Mouse (Mus musculus) left cerebral cortex, adult 18-20 months (tissue): ENCODE measurements around the gene Ccnl2. TPM values are rescaled to one million over a fixed set of nuclear protein-coding genes. Genes with fewer than 3 reads are reported as not detected.

Source experiments
- DNase-seq, 2 experiments: peaks; one replicate each; pipeline ENCODE4 v3.0.0; 2021 to 2022; ENCODE audit warnings: low spot score in 2 of 2, mixed read lengths in 1 of 2
- long read RNA-seq, 2 experiments: library from polyadenylated mRNA; stranded (forward); transcript quantifications; one replicate each; pipeline ENCODE4 v2.0.0; 2021
- total RNA-seq, 2 experiments: library from RNA; stranded (reverse); gene quantifications; 2 replicates each; pipeline ENCODE4 v1.2.3; 2021

Ccnl2 gene
- 10 to 100 TPM; 60.1 to 65.5 TPM for total RNA-seq
- long read RNA-seq, experiment 1, full-length matches to known transcripts, result 126 of 207 reads
- long read RNA-seq, experiment 1, partial matches to known transcripts, result 41 of 207 reads
- long read RNA-seq, experiment 1, other reads (novel, unspliced or antisense), result 40 of 207 reads
- long read RNA-seq, experiment 2, full-length matches to known transcripts, result 51 of 108 reads
- long read RNA-seq, experiment 2, partial matches to known transcripts, result 38 of 108 reads
- long read RNA-seq, experiment 2, other reads (novel, unspliced or antisense), result 19 of 108 reads

DNA sequence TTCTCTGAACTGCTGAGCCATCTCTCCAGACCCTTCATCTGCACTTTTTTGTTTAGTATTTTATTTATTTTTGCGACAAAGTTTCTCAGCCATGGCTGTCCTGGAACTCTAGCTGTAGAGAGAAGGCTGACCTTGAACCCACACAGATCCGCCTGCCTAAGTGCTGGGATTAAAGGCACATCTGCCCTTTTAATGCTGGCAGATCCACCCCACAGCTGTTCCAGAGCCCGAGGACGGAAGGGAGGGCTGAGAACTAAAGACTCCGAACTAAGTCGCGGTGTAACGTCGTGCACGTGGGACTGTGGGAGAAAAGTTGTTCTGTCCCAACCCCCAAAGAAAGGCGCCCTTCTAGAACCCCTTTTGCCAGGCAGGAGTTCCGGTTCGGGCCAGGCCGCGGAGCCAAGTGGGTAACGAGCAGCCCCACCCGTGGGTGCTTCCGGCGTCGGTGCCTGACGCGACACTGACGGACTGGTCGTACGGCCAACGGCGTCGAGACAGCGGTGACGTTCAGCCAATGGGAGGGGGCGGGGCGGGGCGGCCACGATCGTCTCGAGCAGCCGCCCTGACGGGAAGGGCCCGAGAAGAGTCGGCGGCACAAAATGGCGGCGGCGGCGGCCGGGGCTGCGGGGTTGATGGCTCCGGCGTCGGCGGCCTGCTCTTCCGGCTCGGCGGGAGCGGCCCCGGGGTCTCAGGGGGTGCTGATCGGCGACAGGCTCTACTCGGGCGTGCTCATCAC, at the start of gene Ccnl2:
Gene Ccnl2 (plus strand): TSS at position 561 of the 736 bp plus-strand sequence.
- peak; percentile 88 to 93 for DNase-seq

DNA sequence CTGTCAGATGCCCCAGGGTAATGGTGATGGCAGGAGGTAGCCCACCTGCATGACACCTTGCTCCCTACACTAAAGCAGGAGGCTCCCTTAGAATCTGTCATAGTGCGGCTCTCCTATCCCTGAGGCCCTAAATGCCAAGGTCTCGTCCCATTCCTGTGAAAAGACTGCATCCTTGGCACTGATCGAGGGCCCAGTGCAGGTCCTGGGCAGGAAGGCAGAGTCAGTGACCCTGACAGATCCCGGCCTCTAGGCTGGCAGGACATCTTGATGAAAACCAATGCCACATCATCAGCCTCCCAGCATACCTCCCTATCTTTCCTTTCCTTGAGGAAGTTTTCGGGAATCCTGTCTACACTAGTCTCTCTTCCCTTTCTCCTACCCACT, 42.8 kb upstream of the Ccnl2 start:
- no peak for DNase-seq

DNA sequence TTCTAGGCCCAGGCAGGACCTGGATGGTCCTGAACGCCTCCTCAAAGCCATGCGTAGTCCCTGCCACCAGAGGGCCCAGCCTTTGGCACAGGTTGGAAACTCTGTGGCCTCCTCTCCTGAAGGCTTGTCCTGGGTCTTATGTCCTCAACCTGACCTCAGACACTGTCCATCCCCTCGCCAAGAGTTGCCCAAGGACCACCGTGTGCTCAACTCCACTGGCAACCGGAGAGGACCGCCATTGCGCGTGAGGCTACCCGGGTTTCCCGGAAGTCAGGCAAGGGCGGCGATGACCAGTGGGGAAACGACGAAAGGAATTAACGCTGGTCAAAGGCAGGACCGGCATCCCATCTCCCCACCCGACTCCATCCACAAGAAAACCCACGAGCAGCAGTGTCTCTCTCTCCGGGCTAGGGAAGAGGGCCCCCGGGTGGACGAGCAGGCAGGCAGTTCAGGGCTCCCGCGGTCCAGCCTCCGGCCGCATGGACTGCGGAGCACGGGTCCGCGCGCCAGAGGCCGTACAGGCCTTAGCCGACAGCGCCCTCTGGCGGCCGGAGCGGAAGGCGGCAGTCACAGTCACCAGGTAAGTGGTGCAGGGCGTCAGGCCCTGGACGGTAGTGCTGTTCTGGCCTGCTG, 42.3 kb upstream of the Ccnl2 start:
- peak; percentile 93 to 94 for DNase-seq

DNA sequence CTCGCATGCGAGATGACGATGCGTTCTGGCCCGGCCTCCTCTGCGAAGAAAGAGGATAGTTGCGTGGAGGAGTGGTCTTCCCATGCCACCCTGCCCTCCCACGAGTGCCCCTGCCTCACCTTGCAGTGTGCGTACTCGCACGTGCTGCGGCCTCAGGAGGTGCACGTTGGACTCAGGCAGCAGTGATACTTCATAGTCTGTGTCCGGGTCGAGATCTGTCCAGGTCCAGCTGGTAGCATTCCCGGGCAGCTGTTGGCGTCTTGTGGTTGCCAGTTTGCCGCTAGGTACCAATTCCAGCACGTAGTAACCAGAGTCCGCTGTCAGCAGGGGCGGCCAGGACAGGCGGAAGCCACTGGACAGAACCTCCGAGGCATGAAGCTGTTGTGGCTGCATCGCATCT, 41.7 kb upstream of the Ccnl2 start:
- DNase-seq, result peak in 1 of 2 experiments; percentile 22

DNA sequence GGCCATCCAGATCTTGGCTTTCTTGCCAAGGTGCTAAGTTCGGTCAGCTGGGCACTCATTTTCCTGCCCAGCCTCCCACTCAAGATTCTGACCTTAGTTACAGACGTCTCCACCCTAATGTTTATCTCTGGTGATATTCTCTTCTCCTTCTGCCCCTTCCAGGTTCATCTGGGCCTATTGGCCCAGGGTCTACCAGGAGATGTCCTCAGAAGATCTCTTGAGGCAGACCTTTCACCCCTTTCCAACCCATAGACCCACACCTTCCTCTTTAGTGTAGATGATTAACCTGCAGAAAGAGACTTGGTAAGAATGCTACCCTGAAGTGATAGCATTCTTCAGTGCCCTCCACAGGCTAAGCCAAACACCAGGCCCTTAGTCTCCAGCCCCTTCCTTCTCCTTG, 40.6 kb upstream of the Ccnl2 start:
- no peak for DNase-seq

DNA sequence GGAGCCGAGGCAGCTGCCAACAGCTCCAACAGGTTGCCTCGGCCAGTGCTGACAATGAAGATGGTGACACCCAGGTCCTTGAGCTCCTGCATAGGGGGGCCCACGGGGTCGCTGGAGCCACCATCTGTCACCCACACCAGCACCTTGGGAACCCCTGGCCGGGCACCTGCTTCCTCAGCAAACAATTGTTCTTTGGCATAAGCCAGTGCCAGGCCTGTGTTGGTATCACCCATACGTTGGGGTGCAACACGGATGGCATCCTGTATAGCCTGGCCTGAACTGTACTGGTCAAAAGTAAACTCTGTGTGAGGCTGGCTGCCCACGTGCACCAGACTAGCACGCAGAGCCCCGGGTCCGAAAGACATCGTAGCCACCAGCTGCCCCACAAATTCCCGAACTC, 39.5 kb upstream of the Ccnl2 start:
- no peak for DNase-seq

DNA sequence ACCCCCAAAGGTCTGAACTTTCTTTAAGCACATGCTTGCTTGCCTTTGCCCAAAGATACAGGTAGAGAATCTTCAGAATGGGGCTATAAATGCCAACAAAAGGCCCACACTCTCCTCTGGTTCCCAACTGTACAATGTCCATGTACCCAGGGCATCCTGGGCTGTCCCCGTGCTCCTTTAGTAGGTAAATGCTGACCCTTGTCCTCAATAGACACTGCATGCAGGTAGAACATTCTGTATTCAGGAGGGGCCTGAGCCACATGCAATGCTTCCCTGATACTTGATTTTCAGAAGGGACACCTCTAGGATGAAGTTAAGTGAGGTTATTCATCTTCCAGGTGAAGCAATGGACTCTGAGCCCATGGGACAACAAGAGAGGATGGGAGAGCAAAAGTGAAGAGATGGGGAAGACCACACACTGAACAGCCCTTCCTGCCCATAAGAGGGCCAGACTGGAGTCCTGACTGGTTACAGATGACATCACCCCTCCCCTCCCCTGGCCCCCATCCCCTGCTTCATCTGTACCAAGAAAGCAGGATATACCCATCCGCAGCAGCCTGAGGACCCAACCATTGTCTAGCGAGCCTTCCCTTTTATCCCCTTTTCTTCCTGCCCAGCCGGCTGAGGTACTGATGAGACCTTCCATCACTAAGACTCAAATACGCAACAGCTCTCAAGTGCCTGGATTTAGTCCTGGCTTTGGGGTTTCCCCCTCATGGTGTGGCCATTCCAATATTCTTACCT, 38.8 kb upstream of the Ccnl2 start:
- DNase-seq, result no peak

DNA sequence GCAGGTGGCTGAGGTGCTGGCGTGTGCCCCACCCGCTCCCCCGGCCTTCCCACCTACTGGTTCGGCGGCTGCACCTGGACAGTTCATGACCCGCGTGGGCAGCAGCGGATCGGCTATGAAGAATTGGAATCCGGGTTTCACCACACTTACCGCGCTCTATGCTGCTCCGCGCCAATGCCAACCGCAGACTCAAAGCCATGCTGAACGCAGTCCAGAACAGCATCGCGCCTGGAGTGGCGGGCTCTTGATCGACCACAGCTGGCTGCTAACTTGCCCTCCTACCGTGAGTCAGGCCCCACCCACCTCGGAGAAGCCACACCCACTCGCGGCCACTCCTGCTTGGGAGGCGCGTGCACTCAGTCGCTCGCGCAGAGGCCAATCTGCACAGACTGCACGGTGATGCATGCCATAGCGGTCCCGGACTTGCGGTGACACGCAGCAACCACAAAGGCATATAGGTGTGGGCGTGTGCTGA, 38.0 kb upstream of the Ccnl2 start, which contains the start of gene Vwa1:
Gene Vwa1 (minus strand): TSS at position 419 of the 475 bp plus-strand sequence.
- DNase-seq, result peak; percentile 87 to 90

DNA sequence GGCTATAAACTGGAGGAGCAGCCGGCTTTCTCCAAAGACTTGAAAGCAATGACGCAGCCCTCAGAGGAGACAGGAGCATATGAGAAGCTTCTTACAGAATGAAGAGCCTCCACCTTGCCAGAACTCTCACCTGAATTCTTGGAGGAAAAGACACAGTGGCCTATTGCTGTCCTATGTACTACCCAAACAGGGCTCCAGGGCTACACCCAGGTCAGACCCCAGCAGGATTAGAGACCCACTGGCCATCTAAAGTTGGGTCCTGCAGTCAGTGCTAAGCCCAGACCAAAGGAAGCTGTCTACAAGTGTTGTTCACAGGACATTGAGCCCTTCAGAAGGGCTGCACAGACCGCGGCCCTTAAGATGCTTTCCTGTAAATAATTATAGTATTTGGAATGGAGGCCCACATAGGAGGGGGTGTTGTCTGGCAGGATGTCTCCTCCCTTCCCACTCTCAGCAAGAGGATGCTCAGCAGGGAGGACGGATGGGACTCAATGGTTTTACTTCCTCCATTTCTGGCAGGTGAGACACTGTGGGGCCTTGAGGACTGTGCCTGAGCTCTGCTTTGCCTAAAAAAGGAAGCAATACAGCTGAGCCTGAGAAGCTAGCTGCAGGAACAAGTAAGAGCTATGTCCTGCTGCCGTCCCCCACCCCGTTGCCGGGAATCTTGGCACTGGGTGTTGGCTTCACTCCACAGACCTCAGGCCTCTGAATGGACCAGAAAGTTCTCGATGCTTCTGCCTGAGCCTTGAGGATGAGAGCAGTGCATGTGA, 37.1 kb upstream of the Ccnl2 start:
- no peak for DNase-seq

DNA sequence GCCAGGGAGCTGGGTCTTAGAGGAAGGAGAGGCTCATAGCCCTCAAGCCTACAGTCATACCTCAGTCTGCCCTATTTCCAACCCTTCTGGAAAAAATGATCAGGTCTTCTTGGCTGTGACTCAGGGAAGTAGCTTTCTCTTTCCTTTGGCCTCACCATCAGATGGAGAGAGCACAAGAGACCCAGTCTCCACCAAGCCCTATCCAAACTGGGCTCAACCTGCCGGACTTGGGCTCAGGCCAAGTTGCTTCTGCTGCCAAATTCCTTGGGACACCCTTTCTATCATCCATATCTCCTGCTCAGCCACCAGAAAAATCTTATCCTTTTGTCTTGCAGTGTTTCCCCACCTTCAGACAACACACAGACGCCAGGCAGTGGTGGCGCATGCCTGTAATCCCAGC, 36.4 kb upstream of the Ccnl2 start:
- DNase-seq, result no peak

DNA sequence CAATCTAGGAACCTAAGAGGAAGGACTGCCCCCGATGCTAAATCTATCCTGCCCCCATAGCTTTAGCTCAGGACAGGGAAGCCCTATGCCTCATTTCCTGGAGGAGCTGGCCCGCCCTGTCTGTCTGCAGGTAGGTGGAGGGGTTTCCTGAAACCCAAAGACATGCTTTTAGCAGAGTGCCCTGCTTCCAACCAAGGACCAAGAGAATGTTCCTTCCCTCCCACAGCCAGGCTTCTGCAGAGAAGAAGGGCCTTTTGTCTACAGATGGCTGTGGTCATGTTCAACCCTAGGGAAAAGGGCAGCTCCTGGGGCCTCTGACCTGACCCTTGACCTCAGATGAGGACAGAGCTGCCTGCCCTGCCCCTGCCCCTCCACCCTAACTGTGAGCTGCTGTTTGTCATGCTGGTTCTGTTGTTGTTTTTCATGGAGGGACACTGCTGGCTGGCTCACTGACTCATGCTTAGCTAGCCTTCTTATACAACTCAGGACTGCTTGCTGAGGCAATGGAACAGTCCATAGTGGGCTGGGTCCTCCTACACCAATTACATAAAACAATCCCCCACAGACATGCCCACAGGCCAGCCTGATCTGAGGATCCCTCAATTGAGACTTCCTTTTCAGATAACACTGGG, 35.5 kb upstream of the Ccnl2 start:
- DNase-seq, result peak in 1 of 2 experiments; percentile 49

DNA sequence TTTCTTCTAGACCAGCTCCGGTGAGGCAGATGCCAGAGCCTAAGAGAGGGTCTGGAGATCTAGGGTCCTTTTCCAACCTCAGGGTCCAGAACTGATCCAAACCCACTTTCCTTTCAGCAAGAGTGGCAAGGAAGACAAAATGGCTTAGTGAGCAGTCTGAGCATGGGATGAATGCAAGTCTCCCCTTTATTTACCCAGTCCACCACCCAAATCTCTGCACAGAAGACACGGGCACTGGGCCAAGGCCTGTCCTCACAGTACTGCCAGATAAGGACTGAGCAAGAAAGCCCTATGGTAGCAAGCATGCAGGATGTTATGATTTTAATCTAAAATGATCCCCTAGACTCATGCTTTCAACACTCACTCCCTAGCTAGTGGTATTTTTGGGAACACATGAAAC, 34.5 kb upstream of the Ccnl2 start:
- DNase-seq, result no peak

DNA sequence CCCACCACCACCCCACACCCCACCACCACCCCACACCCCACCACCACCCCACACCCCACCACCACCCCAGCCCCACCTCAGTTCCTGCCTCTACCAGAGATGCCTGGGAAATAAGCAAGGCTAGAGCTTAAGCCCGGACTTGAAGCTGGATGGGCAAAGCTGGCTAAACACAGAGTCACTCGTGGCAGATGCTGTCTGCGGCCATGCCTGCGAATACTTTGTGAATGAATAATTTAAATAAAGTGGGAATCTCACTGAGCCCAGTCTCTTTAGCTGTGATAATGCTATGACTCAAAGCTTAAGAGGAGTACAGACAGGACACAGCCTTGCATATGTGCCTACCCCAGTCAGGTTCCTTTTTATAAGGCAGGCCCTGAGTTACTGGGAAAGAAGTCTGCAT, 32.8 kb upstream of the Ccnl2 start:
- DNase-seq, result no peak

DNA sequence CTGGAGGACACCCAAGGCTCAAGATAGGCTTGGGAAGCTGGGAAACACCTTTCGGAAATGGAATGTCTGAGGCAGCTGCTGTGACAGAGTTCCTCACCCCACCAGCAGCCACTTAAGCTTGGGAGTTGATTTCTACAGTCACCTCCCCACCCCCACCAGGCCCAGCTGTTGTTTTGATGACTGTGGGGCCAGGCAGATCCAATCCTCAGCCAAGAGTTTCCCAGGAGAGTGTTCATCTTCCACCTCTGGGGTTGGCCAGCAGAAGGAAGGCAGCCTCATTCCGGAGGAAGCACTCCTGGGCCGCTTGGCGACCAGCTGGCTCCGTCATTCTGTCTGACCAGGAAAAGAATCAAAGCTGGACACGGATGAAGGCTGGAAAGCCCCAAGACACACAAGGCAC, 31.4 kb upstream of the Ccnl2 start:
- no peak for DNase-seq

DNA sequence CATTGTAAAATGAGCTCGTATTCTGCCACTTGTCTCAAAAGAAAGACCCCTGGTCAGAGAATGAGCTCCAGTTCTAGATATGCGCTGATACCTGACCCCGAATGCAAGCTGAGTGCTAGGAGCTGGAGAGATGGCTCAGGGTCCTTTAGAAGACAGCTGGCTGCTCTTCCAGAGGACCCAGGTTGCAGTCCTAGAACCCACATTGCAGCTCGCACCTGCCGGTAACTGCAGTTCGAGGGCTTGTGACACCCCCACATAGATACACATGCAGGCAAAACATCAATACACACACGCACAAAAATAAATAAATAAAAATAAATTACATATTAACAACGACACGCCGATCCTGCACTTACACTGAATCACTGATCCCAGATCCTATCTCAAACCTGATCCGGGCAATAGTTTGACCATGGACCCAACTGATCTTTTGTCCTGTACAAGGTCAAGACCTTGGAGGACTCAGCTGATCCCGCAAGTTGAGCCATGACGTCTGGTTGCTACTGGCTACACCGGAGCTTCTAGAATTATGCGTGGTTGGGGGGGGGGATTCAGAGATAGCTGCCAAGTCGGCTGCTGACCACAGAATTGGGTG, 28.7 kb upstream of the Ccnl2 start:
- DNase-seq, result no peak

DNA sequence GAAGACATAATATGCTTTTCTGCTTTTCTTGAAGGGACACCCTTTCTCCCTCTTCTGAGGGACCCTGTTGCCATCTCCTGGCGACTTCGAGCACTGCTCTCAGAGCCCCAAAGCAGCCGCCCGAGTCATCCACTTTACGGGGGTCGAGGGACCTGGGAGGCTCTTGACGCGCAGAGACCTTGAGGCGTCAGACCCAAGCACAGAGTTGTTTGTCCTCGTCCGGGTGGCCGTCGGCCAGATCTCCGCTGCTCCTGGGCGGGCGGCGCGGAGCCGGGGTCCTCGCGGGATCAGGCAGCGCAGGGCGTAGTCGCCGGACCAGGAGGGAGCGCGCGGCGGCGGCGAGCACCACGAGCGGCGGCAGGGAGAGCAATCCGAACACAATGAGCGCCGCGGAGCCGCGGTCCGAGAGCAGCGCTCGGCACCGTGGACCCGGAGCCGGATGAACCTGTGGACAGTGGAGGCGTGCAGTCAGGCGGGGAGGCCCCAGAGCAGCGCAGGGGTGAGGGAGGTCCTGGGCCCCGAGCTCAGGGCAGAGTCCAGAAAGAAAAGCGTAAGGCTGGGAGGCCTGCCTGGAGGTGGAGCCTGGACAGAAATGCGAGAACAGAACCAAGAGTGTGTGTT, 28.1 kb upstream of the Ccnl2 start:
- DNase-seq, result peak; percentile 78 to 82

DNA sequence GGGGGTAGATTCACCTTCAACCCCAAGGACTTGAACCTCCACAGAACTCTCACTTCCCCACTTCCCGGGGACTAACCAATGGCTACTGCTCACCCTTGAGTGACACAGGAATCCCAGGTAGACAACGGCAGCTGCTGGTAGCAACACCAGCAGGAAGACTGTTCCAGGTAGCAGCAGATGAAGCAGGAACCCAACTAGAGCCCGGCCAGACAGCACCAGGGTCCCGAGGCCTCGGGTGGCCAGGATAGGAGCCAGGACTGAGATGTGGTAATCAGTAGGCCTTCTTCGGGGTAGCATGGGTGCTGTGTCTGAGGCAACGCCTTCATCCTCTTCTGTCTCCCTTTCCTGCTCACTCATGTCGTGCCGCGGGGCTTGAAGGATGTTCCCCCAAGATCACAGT, 27.0 kb upstream of the Ccnl2 start:
- DNase-seq, result no peak

DNA sequence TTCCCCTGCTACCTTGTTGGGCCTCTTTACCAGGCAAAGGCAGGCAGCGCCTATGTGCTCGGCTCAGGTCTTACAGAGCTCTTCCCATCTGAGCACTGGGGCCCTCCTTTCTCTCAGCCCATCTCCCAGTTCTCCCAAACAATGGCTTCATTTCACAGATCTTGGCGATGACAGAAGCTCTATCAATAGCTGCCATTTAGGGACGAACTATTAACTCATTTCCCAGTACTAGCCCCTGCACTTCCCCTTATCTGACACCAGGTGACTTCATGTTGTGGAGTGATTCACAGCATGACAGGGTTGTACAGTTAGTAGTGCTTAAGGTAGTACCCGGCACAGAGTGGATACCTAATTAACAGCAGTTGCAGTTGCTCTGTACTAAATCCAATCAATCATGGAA, 26.5 kb upstream of the Ccnl2 start, which contains the start of gene Tmem88b:
Gene Tmem88b (minus strand): TSS at position 56 of the 400 bp plus-strand sequence.
- DNase-seq, result no peak

DNA sequence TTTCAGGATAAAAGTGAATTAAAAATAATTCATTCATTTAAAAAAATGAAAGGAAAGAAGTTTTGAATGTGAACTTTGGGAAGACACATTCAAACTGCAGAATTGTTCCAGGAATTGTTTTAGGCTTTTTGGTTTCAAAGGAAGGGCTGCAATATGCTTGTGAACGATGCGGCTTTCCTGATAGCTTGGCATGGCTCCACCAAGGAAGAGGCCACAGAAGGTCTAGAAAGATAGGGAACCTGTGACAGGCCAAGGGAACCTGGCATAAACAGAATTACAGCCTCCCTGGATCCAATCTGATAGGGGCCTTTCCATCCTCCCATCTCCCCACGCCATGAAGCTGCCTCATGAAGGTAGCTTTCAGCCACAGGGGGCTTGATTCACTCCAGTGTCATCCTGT, 24.0 kb upstream of the Ccnl2 start:
- no peak for DNase-seq
